Mouse (Mus musculus) induced T-regulatory cell, adult 2 months (primary cell): ENCODE data around the gene Baiap2.

ENCODE experiments used
- DNase-seq: peaks from one replicate; pipeline ENCODE4 v3.0.0-alpha.2; 2012; ENCODE audit warnings: low read depth

Gene Baiap2

GRCm38 (mm10) chr11:120012702-120013101 lies 70.1 kb downstream of the Baiap2 start:
- no peak for DNase-seq

- peak; percentile 86 for DNase-seq
Observed at GRCm38 (mm10) chr11:120013174-120013711, 70.7 kb downstream of the Baiap2 start.

- DNase-seq = no peak
Observed at GRCm38 (mm10) chr11:120014758-120015157, 72.2 kb downstream of the Baiap2 start.

GRCm38 (mm10) chr11:120017011-120017410 lies 74.4 kb downstream of the Baiap2 start:
- DNase-seq = no peak

GRCm38 (mm10) chr11:120019542-120020440 lies 77.2 kb downstream of the Baiap2 start:
- DNase-seq = no peak

GRCm38 (mm10) chr11:120021367-120021766 lies 78.8 kb downstream of the Baiap2 start:
- no peak for DNase-seq

- no peak for DNase-seq
Observed at GRCm38 (mm10) chr11:120022216-120022615, 79.7 kb downstream of the Baiap2 start.

GRCm38 (mm10) chr11:120022841-120023240 lies 80.3 kb downstream of the Baiap2 start:
- no peak for DNase-seq

GRCm38 (mm10) chr11:120026941-120027340 lies 84.4 kb downstream of the Baiap2 start:
- no peak for DNase-seq

GRCm38 (mm10) chr11:120028319-120029092 lies 85.9 kb downstream of the Baiap2 start:
- no peak for DNase-seq

- no peak for DNase-seq
Observed at GRCm38 (mm10) chr11:120029431-120030144, 87.0 kb downstream of the Baiap2 start.

GRCm38 (mm10) chr11:120030145-120030901 lies 87.8 kb downstream of the Baiap2 start:
- DNase-seq = peak; percentile 36

GRCm38 (mm10) chr11:120032052-120032451 lies 89.5 kb downstream of the Baiap2 start:
- no peak for DNase-seq

GRCm38 (mm10) chr11:120033473-120033872 lies 90.9 kb downstream of the Baiap2 start:
- no peak for DNase-seq

- DNase-seq = no peak
Observed at GRCm38 (mm10) chr11:120034306-120034705, 91.7 kb downstream of the Baiap2 start.

GRCm38 (mm10) chr11:120034762-120035161 lies 92.2 kb downstream of the Baiap2 start:
- DNase-seq = no peak

GRCm38 (mm10) chr11:120039581-120039980 lies 97.0 kb downstream of the Baiap2 start:
- no peak for DNase-seq

GRCm38 (mm10) chr11:120040440-120040839 lies 97.9 kb downstream of the Baiap2 start:
- no peak for DNase-seq

GRCm38 (mm10) chr11:120041191-120042123 lies 98.9 kb downstream of the Baiap2 start:
- DNase-seq = no peak
